Mouse (Mus musculus) midbrain, embryonic 14.5 days (tissue): ENCODE data around the gene Hist1h3f. TPM values are rescaled to one million over a fixed set of nuclear protein-coding genes. Genes with fewer than 3 reads are reported as not detected.
"Not testable (repeated sequence)": the region's sequence is repeated elsewhere in the genome, so short reads cannot be mapped to it uniquely, and the experiment has no call there.

Experiments
- ATAC-seq: fragments of 200-750 bp; cut with Nextera tagmentation; 2 replicates; pipeline ENCODE4 v1.8.0; 2017; ENCODE audit warnings: moderate number of reproducible peaks, moderate library complexity; ENCODE audit not compliant: low FRiP score, low TSS enrichment
- DNase-seq: peaks from one replicate; pipeline ENCODE4 v3.0.0-alpha.2; 2015
- H3K27ac ChIP-seq: fragments of 300-500 bp; sonication (generic); replicated peaks from 2 replicates; pipeline ENCODE4 v1.5.1; 2014; ENCODE audit warnings: mild to moderate bottlenecking, low read depth, low read length, moderate library complexity
- H3K27me3 ChIP-seq: fragments of 300-500 bp; sonication (generic); 2 replicates; pipeline ENCODE4 v1.6.1; 2014; ENCODE audit warnings: low read length, control low read depth, mixed read lengths; ENCODE audit not compliant: control insufficient read depth, insufficient read depth
- H3K36me3 ChIP-seq: fragments of 300-500 bp; sonication (generic); 2 replicates; pipeline ENCODE4 v1.6.1; 2014; ENCODE audit warnings: low read length, control low read depth; ENCODE audit not compliant: control insufficient read depth, insufficient read depth
- H3K4me1 ChIP-seq: fragments of 300-500 bp; sonication (generic); 2 replicates; pipeline ENCODE4 v1.6.1; 2014; ENCODE audit warnings: mild to moderate bottlenecking, antibody characterized with exemption, low read length, control low read depth; ENCODE audit not compliant: control insufficient read depth, insufficient read depth
- H3K4me2 ChIP-seq: fragments of 300-500 bp; sonication (generic); 2 replicates; pipeline ENCODE4 v1.6.1; 2014; ENCODE audit warnings: mild to moderate bottlenecking, low read length, moderate library complexity
- H3K4me3 ChIP-seq: fragments of 300-500 bp; sonication (generic); replicated peaks from 2 replicates; pipeline ENCODE4 v1.5.1; 2014; ENCODE audit warnings: low read depth, low read length
- H3K9ac ChIP-seq: fragments of 300-500 bp; sonication (generic); replicated peaks from 2 replicates; pipeline ENCODE4 v1.6.1; 2014; ENCODE audit warnings: mild to moderate bottlenecking, low read length, moderate library complexity
- H3K9me3 ChIP-seq: fragments of 300-500 bp; sonication (generic); 2 replicates; pipeline ENCODE4 v1.6.1; 2016; ENCODE audit warnings: low read length, control low read depth, mixed read lengths; ENCODE audit not compliant: control insufficient read depth
- WGBS: fragments of 180-500 bp; shearing (Covaris S2); extraction: QIAGEN DNeasy Blood & Tissue Kit; methylation state at CpG from one replicate; pipeline ENCODE4 v1.1.7; 2014; 5-methylcytosine and 5-hydroxymethylcytosine counted together
- polyA plus RNA-seq: library from polyadenylated mRNA; unstranded; fragments of >200 nt; fragmentation: Nextera tagmentation; extraction: Ambion mirVana; gene quantifications from 2 replicates; pipeline ENCODE4 v1.2.1, GENCODE M21; 2014

Hist1h3f gene
- polyA plus RNA-seq, 1 experiment from 2014 or later: 0.47 TPM

- H3K27me3 ChIP-seq, ATAC-seq, DNase-seq, H3K9me3 ChIP-seq, H3K36me3 ChIP-seq, H3K9ac ChIP-seq: not testable (repeated sequence)
- 0 out of 2 replicates have a peak overlapping the region, but pooled peaks have one; percentile 37 for H3K27ac ChIP-seq
- peak overlapping the region; percentile 59 for H3K4me2 ChIP-seq
- H3K4me3 ChIP-seq: peak overlapping the region; percentile 33
- H3K4me1 ChIP-seq: peaks cover 35% of the 10 kb centered on the region
- 8% methylated on average over 17 of the region's 20 CpGs for WGBS
Observed at GRCm38 (mm10) chr13:23573034-23573897, 29.4 kb downstream of the Hist1h3f start.

- not testable (repeated sequence) for H3K9ac ChIP-seq, H3K9me3 ChIP-seq, H3K27me3 ChIP-seq, H3K36me3 ChIP-seq
- Histone ChIP-seq H3K4me1 (peaks cover 35% of the 10 kb centered on the region), H3K27ac (peak within 1 kb of the TSS; percentile 76), H3K4me3 (peak within 1 kb of the TSS; percentile 36), H3K4me2 (peak within 1 kb of the TSS; percentile 59)
- ATAC-seq: peak; percentile 91
- DNase-seq: peak; percentile 98
- under 1% methylated on average over 33 of the region's 42 CpGs for WGBS
Observed at GRCm38 (mm10) chr13:23573898-23574524, 30.2 kb downstream of the Hist1h3f start, which contains the start of the genes Hist1h2bf and Hist1h2ad. Gene Hist1h2bf (minus strand): TSS chr13:23574196. Gene Hist1h2ad (plus strand): TSS chr13:23574381.

GRCm38 (mm10) chr13:23574546-23575170 is 30.8 kb downstream of the Hist1h3f start:
- Histone ChIP-seq H3K27ac (peak overlapping the region; percentile 76), H3K4me3 (peak overlapping the region; percentile 36), H3K4me1 (peaks cover 35% of the 10 kb centered on the region), H3K4me2 (peak overlapping the region; percentile 59)
- ATAC-seq (0 out of 2 replicates have a peak, but pooled peaks have one; percentile 0), DNase-seq (peak; percentile 37)
- not testable (repeated sequence) for H3K27me3 ChIP-seq, H3K9me3 ChIP-seq, H3K36me3 ChIP-seq, H3K9ac ChIP-seq
- 0% methylated on average over 5 of the region's 39 CpGs for WGBS

- Histone ChIP-seq H3K4me3 (peak within 1 kb of the TSS; percentile 36), H3K36me3 (no peaks in the 10 kb centered on the region), H3K27me3 (no peaks in the 10 kb centered on the region), H3K9ac (peak within 1 kb of the TSS; percentile 30; the same call in 1 of the 2 replicates), H3K9me3 (no peaks in the 10 kb centered on the region), H3K4me1 (peaks cover 31% of the 10 kb centered on the region), H3K27ac (peak within 1 kb of the TSS; percentile 76), H3K4me2 (peak within 1 kb of the TSS; percentile 59)
- WGBS: under 1% methylated on average over 18 of the region's 18 CpGs
- peak; percentile 88 for DNase-seq
- peak; percentile 72 for ATAC-seq
Observed at GRCm38 (mm10) chr13:23575271-23575851, 31.5 kb downstream of the Hist1h3f start, which contains the start of gene Hist1h3d. Gene Hist1h3d (plus strand): TSS chr13:23575763.

GRCm38 (mm10) chr13:23575864-23576313 is 32.0 kb downstream of the Hist1h3f start:
- H3K27me3 ChIP-seq: not testable (repeated sequence)
- 0% methylated on average over 10 of the region's 40 CpGs for WGBS

GRCm38 (mm10) chr13:23576351-23576881 is 32.6 kb downstream of the Hist1h3f start:
- peak overlapping the region; percentile 36 for H3K4me3 ChIP-seq
- 2% methylated on average over 7 of the region's 7 CpGs for WGBS
- H3K4me2 ChIP-seq: peak overlapping the region; percentile 59
- DNase-seq (no peak), ATAC-seq (no peak)
- peak overlapping the region; percentile 30; the same call in 1 of the 2 replicates for H3K9ac ChIP-seq
- peak overlapping the region; percentile 49; the same call in 1 of the 2 replicates for H3K27ac ChIP-seq
- H3K27me3 ChIP-seq: no peaks in the 10 kb centered on the region
- H3K9me3 ChIP-seq: no peaks in the 10 kb centered on the region
- no peaks in the 10 kb centered on the region for H3K36me3 ChIP-seq
- H3K4me1 ChIP-seq: peaks cover 30% of the 10 kb centered on the region

More at GRCm38 (mm10) chr13:23575864-23576313, 32.0 kb downstream of the Hist1h3f start:
- not testable (repeated sequence) for DNase-seq, ATAC-seq, H3K9me3 ChIP-seq, H3K36me3 ChIP-seq
- H3K9ac ChIP-seq: peak overlapping the region; percentile 30; the same call in 1 of the 2 replicates
- peaks cover 30% of the 10 kb centered on the region for H3K4me1 ChIP-seq
- H3K4me2 ChIP-seq: peak overlapping the region; percentile 59
- peak overlapping the region; percentile 36 for H3K4me3 ChIP-seq
- peak overlapping the region; percentile 68 for H3K27ac ChIP-seq

GRCm38 (mm10) chr13:23576906-23577639 is 33.2 kb downstream of the Hist1h3f start:
- no peaks in the 10 kb centered on the region for H3K27me3 ChIP-seq
- H3K36me3 ChIP-seq: no peaks in the 10 kb centered on the region
- ATAC-seq: no peak
- H3K4me3 ChIP-seq: peak overlapping the region; percentile 36; the same call in 1 of the 2 replicates
- no peak overlapping the region for H3K27ac ChIP-seq
- no peaks in the 10 kb centered on the region for H3K9me3 ChIP-seq
- no peak for DNase-seq
- H3K4me1 ChIP-seq: peaks cover 31% of the 10 kb centered on the region
- peak overlapping the region; percentile 30; the same call in 1 of the 2 replicates for H3K9ac ChIP-seq
- 46% methylated on average over 6 of the region's 6 CpGs for WGBS
- H3K4me2 ChIP-seq: peak overlapping the region; percentile 59
